Mouse (Mus musculus) MEL (cell line): Measurements from ENCODE around the gene Abcg1. TPM values are rescaled to one million over a fixed set of nuclear protein-coding genes. Genes with fewer than 3 reads are reported as not detected.

Experiments used
- DNase-seq: peaks from one replicate; pipeline ENCODE4 v3.0.0; 2011; ENCODE audit warnings: low read depth, low spot score
- H3K27ac ChIP-seq: 2 replicates; pipeline ENCODE4 v1.5.1; 2012; ENCODE audit warnings: low read depth, mild to moderate bottlenecking, control low read depth, low read length, moderate library complexity; ENCODE audit not compliant: control insufficient read depth
- H3K27me3 ChIP-seq, 2 experiments: fragments of 150-350 bp in 1 of 2; sonication (generic) in 1 of 2; 2 replicates each; pipeline ENCODE4 v1.6.1; 2012; ENCODE audit warnings: low read length in 2 of 2, mild to moderate bottlenecking in 2 of 2, improper control_type of control experiment in 1 of 2, moderate library complexity in 1 of 2; ENCODE audit not compliant: insufficient read depth in 2 of 2, control insufficient read depth in 1 of 2
- H3K36me3 ChIP-seq, 2 experiments: 2 replicates each; pipeline ENCODE4 v1.6.1; 2012 to 2014; ENCODE audit warnings: low read length in 2 of 2, improper control_type of control experiment in 1 of 2, inconsistent platforms in 1 of 2, mild to moderate bottlenecking in 1 of 2; ENCODE audit not compliant: insufficient read depth in 2 of 2, control insufficient read depth in 1 of 2
- H3K4me1 ChIP-seq, 2 experiments: fragments of 150-350 bp in 1 of 2; sonication (generic) in 1 of 2; 2 replicates each; pipeline ENCODE4 v1.6.1; 2012; ENCODE audit warnings: low read length in 2 of 2, improper control_type of control experiment in 1 of 2, mild to moderate bottlenecking in 1 of 2; ENCODE audit not compliant: insufficient read depth in 2 of 2, control insufficient read depth in 1 of 2
- H3K4me3 ChIP-seq, 2 experiments: fragments of 150-350 bp in 1 of 2; sonication (generic) in 1 of 2; 2 replicates each; pipeline ENCODE4 v1.5.1; 2012; ENCODE audit warnings: low read depth in 2 of 2, low read length in 2 of 2, mild to moderate bottlenecking in 2 of 2, moderate library complexity in 2 of 2, control low read depth in 1 of 2, improper control_type of control experiment in 1 of 2; ENCODE audit not compliant: control insufficient read depth in 1 of 2, insufficient read depth in 1 of 2
- H3K79me2 ChIP-seq: 2 replicates; pipeline ENCODE4 v1.6.1; 2012; ENCODE audit warnings: mild to moderate bottlenecking, low read length, moderate library complexity; ENCODE audit not compliant: control insufficient read depth, poor library complexity, insufficient read depth
- H3K9ac ChIP-seq: 2 replicates; pipeline ENCODE4 v1.6.1; 2012; ENCODE audit warnings: low read depth, mild to moderate bottlenecking, control low read depth, low read length, moderate library complexity; ENCODE audit not compliant: control insufficient read depth, poor library complexity, severe bottlenecking
- H3K9me3 ChIP-seq: fragments of 150-350 bp; sonication (generic); replicated peaks from 2 replicates; pipeline ENCODE4 v1.6.1; 2012; ENCODE audit warnings: mild to moderate bottlenecking, low read length, improper control_type of control experiment, moderate library complexity; ENCODE audit not compliant: insufficient read depth
- CHD1 ChIP-seq: IDR thresholded peaks from 2 replicates; pipeline ENCODE4 v1.6.1; 2012; ENCODE audit warnings: low read depth, mild to moderate bottlenecking, inconsistent platforms, low read length, improper control_type of control experiment
- CHD2 ChIP-seq: IDR thresholded peaks from 2 replicates; pipeline ENCODE4 v1.6.1; 2011; ENCODE audit warnings: low read length, improper control_type of control experiment
- CTCF ChIP-seq, 3 experiments: IDR thresholded peaks in 2 of 3; conservative IDR thresholded peaks in 1 of 3; 2 replicates each; pipeline ENCODE4 v1.5.1; 2011 to 2012; ENCODE audit warnings: low read length in 3 of 3, low read depth in 2 of 3, mild to moderate bottlenecking in 2 of 3, improper control_type of control experiment in 1 of 3, inconsistent platforms in 1 of 3, mixed read lengths in 1 of 3, moderate library complexity in 1 of 3; ENCODE audit not compliant: control insufficient read depth in 1 of 3, insufficient read depth in 1 of 3, poor library complexity in 1 of 3, severe bottlenecking in 1 of 3
- E2F4 ChIP-seq: IDR thresholded peaks from 2 replicates; pipeline ENCODE4 v1.6.1; 2011; ENCODE audit warnings: low read depth, low read length, improper control_type of control experiment, borderline replicate concordance
- ELF1 ChIP-seq: IDR thresholded peaks from 2 replicates; pipeline ENCODE4 v1.6.1; 2014; ENCODE audit warnings: low read depth, mild to moderate bottlenecking, inconsistent platforms, low read length, improper control_type of control experiment, moderate library complexity
- EP300 ChIP-seq, 2 experiments: IDR thresholded peaks; 2 replicates each; pipeline ENCODE4 v1.6.1; 2011; ENCODE audit warnings: improper control_type of control experiment in 2 of 2, low read length in 2 of 2, low read depth in 1 of 2, mild to moderate bottlenecking in 1 of 2
- ETS1 ChIP-seq: IDR thresholded peaks from 2 replicates; pipeline ENCODE4 v1.6.1; 2012; ENCODE audit warnings: low read depth, mild to moderate bottlenecking, inconsistent platforms, low read length, improper control_type of control experiment, moderate library complexity
- GATA1 ChIP-seq: IDR thresholded peaks from 2 replicates; pipeline ENCODE4 v1.6.1; 2011; ENCODE audit warnings: low read depth, low read length, improper control_type of control experiment
- HCFC1 ChIP-seq: IDR thresholded peaks from 2 replicates; pipeline ENCODE4 v1.6.1; 2012; ENCODE audit warnings: low read depth, mild to moderate bottlenecking, inconsistent platforms, low read length, improper control_type of control experiment, moderate library complexity
- JUND ChIP-seq: IDR thresholded peaks from 2 replicates; pipeline ENCODE4 v1.6.1; 2011; ENCODE audit warnings: low read depth, mild to moderate bottlenecking, improper control_type of control experiment, low read length
- KAT2A ChIP-seq: conservative IDR thresholded peaks from 2 replicates; pipeline ENCODE4 v1.6.1; 2012; ENCODE audit warnings: low read depth, low read length, improper control_type of control experiment, inconsistent platforms
- MAFK ChIP-seq: IDR thresholded peaks from 2 replicates; pipeline ENCODE4 v1.6.1; 2011; ENCODE audit warnings: low read depth, mild to moderate bottlenecking, low read length, improper control_type of control experiment, borderline replicate concordance
- MAX ChIP-seq: IDR thresholded peaks from 2 replicates; pipeline ENCODE4 v1.6.1; 2011; ENCODE audit warnings: low read length, improper control_type of control experiment
- MAZ ChIP-seq: IDR thresholded peaks from 2 replicates; pipeline ENCODE4 v1.6.1; 2012; ENCODE audit warnings: low read depth, mild to moderate bottlenecking, inconsistent platforms, low read length, improper control_type of control experiment
- MEF2A ChIP-seq: IDR thresholded peaks from 2 replicates; pipeline ENCODE4 v1.6.1; 2014; ENCODE audit warnings: low read depth, mild to moderate bottlenecking, inconsistent platforms, low read length, improper control_type of control experiment; ENCODE audit not compliant: poor library complexity, insufficient replicate concordance, severe bottlenecking; ENCODE audit errors: extremely low read depth
- MYB ChIP-seq: IDR thresholded peaks from 2 replicates; pipeline ENCODE4 v1.6.1; 2011; ENCODE audit warnings: mild to moderate bottlenecking, low read depth, low read length, improper control_type of control experiment
- MYC ChIP-seq: IDR thresholded peaks from 2 replicates; pipeline ENCODE4 v1.6.1; 2011; ENCODE audit warnings: low read depth, mild to moderate bottlenecking, low read length, improper control_type of control experiment, moderate library complexity
- NELFE ChIP-seq: IDR thresholded peaks from 2 replicates; pipeline ENCODE4 v1.6.1; 2011; ENCODE audit warnings: low read depth, low read length, improper control_type of control experiment
- POLR2A ChIP-seq, 2 experiments: IDR thresholded peaks; 2 replicates each; pipeline ENCODE4 v1.6.1; 2011 to 2012; ENCODE audit warnings: low read length in 2 of 2, mild to moderate bottlenecking in 2 of 2, control low read depth in 1 of 2, improper control_type of control experiment in 1 of 2, low read depth in 1 of 2, moderate library complexity in 1 of 2; ENCODE audit not compliant: control insufficient read depth in 1 of 2, insufficient read depth in 1 of 2, poor library complexity in 1 of 2
- POLR2AphosphoS2 ChIP-seq: IDR thresholded peaks from 2 replicates; pipeline ENCODE4 v1.6.1; 2011; ENCODE audit warnings: low read length, improper control_type of control experiment
- POLR2AphosphoS5 ChIP-seq: IDR thresholded peaks from 2 replicates; pipeline ENCODE4 v1.6.1; 2012; ENCODE audit warnings: low read depth, borderline replicate concordance, mild to moderate bottlenecking, inconsistent platforms, low read length, moderate library complexity, mixed read lengths
- RCOR1 ChIP-seq: IDR thresholded peaks from 2 replicates; pipeline ENCODE4 v1.6.1; 2012; ENCODE audit warnings: low read depth, mild to moderate bottlenecking, inconsistent platforms, low read length, improper control_type of control experiment
- SIN3A ChIP-seq: IDR thresholded peaks from 2 replicates; pipeline ENCODE4 v1.6.1; 2012; ENCODE audit warnings: low read length, improper control_type of control experiment, inconsistent platforms
- SMC3 ChIP-seq: IDR thresholded peaks from 2 replicates; pipeline ENCODE4 v1.6.1; 2011; ENCODE audit warnings: low read depth, low read length, improper control_type of control experiment
- TAL1 ChIP-seq: IDR thresholded peaks from 2 replicates; pipeline ENCODE4 v1.6.1; 2012; ENCODE audit warnings: mild to moderate bottlenecking, inconsistent platforms, low read length, moderate library complexity, mixed read lengths
- TBP ChIP-seq: IDR thresholded peaks from 2 replicates; pipeline ENCODE4 v1.8.0; 2011; ENCODE audit warnings: low read depth, low read length, improper control_type of control experiment
- TCF12 ChIP-seq: IDR thresholded peaks from 2 replicates; pipeline ENCODE4 v1.6.1; 2014; ENCODE audit warnings: low read depth, mild to moderate bottlenecking, inconsistent platforms, low read length, improper control_type of control experiment, moderate library complexity
- UBTF ChIP-seq: IDR thresholded peaks from 2 replicates; pipeline ENCODE4 v1.6.1; 2012; ENCODE audit warnings: low read depth, mild to moderate bottlenecking, inconsistent platforms, low read length, improper control_type of control experiment, moderate library complexity, borderline replicate concordance; ENCODE audit not compliant: insufficient read depth
- USF1 ChIP-seq: IDR thresholded peaks from 2 replicates; pipeline ENCODE4 v1.6.1; 2014; ENCODE audit warnings: low read depth, mild to moderate bottlenecking, inconsistent platforms, low read length, improper control_type of control experiment, moderate library complexity
- USF2 ChIP-seq, 2 experiments: IDR thresholded peaks; 2 replicates each; pipeline ENCODE4 v1.6.1; 2011 to 2012; ENCODE audit warnings: improper control_type of control experiment in 2 of 2, low read length in 2 of 2, borderline replicate concordance in 1 of 2, inconsistent platforms in 1 of 2, low read depth in 1 of 2, mild to moderate bottlenecking in 1 of 2; ENCODE audit not compliant: insufficient read depth in 1 of 2
- ZKSCAN1 ChIP-seq: IDR thresholded peaks from 2 replicates; pipeline ENCODE4 v1.6.1; 2012; ENCODE audit warnings: low read depth, mild to moderate bottlenecking, inconsistent platforms, low read length, improper control_type of control experiment, moderate library complexity
- ZMIZ1 ChIP-seq: IDR thresholded peaks from 2 replicates; pipeline ENCODE4 v1.6.1; 2012; ENCODE audit warnings: low read depth, mild to moderate bottlenecking, inconsistent platforms, low read length, improper control_type of control experiment, moderate library complexity
- ZNF384 ChIP-seq: IDR thresholded peaks from 2 replicates; pipeline ENCODE4 v1.6.1; 2012; ENCODE audit warnings: low read depth, mild to moderate bottlenecking, inconsistent platforms, low read length, improper control_type of control experiment
- polyA plus RNA-seq, 2 experiments: library from polyadenylated mRNA; stranded (reverse) in 1 of 2; unstranded in 1 of 2; fragments of >175 nt in 1 of 2; fragments of >200 nt in 1 of 2; gene quantifications; 2 replicates each; pipeline versions ENCODE4 v1.2.1 to v1.2.4; 2012; ENCODE audit warnings: low replicate concordance in 2 of 2, low read depth in 1 of 2; ENCODE audit not compliant: insufficient read length in 2 of 2, insufficient read depth in 1 of 2, missing spikeins in 1 of 2
- total RNA-seq: library from RNA; depleted of rRNA; stranded (reverse); fragments of 300-350 nt; gene quantifications from 2 replicates; pipeline ENCODE4 v1.2.3, GENCODE M21; 2012

The Abcg1 gene
- total and polyA plus RNA-seq, 3 experiments: 11.6 to 18.0 TPM; not detected in 1

- no peak; the same call in 1 of the 2 replicates for TF ChIP-seq MAFK
- no peak for TF ChIP-seq ZKSCAN1
These were observed 23.3 kb upstream of the Abcg1 start (continued) for GRCm38 (mm10) chr17:31034165-31034564.

GRCm38 (mm10) chr17:31034674-31035356, 22.7 kb upstream of the Abcg1 start:
- no peaks in the 10 kb centered on the region for H3K27me3 ChIP-seq
- peak; percentile 69 for DNase-seq
- peaks cover 22 to 39% of the 10 kb centered on the region in 2 experiments for H3K4me1 ChIP-seq
- H3K4me3 ChIP-seq: peak overlapping the region in 1 of 2 experiments; percentile 8; a peak in 1 of 4 replicates
- peak overlapping the region; percentile 15; the same call in 1 of the 2 replicates for H3K9ac ChIP-seq
- H3K79me2 ChIP-seq: no peaks in the 10 kb centered on the region
- H3K27ac ChIP-seq: peak overlapping the region; percentile 78
- no peaks in the 10 kb centered on the region for H3K9me3 ChIP-seq
- peaks cover 0 to 35% of the 10 kb centered on the region in 2 experiments; a peak in 2 of 4 replicates for H3K36me3 ChIP-seq
- TF ChIP-seq POLR2A (IDR thresholded peaks at IDR 0.05; ENCODE audit: control insufficient read depth in 1 of 2, insufficient read depth in 1 of 2, low read depth in 1 of 2, low read length in 2 of 2, poor library complexity in 1 of 2) (0 out of 4 replicates have a peak, but pooled peaks of 1 of the 2 experiments have one; percentile 0), GATA1 (peak; percentile 56; the same call in 1 of the 2 replicates), UBTF (no peak), MEF2A (no peak), USF1 (peak; percentile 84), MAFK (no peak), RCOR1 (peak; percentile 89), KAT2A (no peak), MAZ (no peak), EP300 (IDR thresholded peaks at IDR 0.05; ENCODE audit: low read depth in 1 of 2, low read length in 2 of 2) (peak in 1 of 2 experiments; percentile 61; a peak in 1 of 4 replicates), POLR2AphosphoS2 (no peak), MYC (peak; percentile 73; the same call in 1 of the 2 replicates), ZKSCAN1 (no peak), MYB (no peak), SMC3 (no peak), POLR2AphosphoS5 (no peak), NELFE (no peak), ETS1 (peak; percentile 80), TAL1 (no peak), TCF12 (peak; percentile 37; the same call in 1 of the 2 replicates), USF2 (IDR thresholded peaks at IDR 0.05; ENCODE audit: borderline replicate concordance in 1 of 2, insufficient read depth in 1 of 2, low read depth in 1 of 2, low read length in 2 of 2) (no peak), SIN3A (no peak; the same call in 1 of the 2 replicates), TBP (no peak), CTCF (IDR thresholded peaks at IDR 0.05 in 2 of 3, conservative IDR thresholded peaks at IDR 0.05 in 1 of 3; ENCODE audit: control insufficient read depth in 1 of 3, insufficient read depth in 1 of 3, low read depth in 2 of 3, low read length in 3 of 3, poor library complexity in 1 of 3, severe bottlenecking in 1 of 3) (no peak), JUND (no peak), ZNF384 (no peak), ZMIZ1 (no peak), ELF1 (no peak), HCFC1 (0 out of 2 replicates have a peak, but pooled peaks have one; percentile 9), CHD2 (no peak), MAX (peak; percentile 51), E2F4 (no peak), CHD1 (no peak)
